Mouse (Mus musculus): Measurements from ENCODE around the gene Kmt2b. TPM values are rescaled to one million over a fixed set of nuclear protein-coding genes. Genes with fewer than 3 reads are reported as not detected.

Gene Kmt2b
- polyA plus RNA-seq, 1 experiment from 2014 or later, result 10.1 TPM

Small RNA genes lying within 50 kb of the gene (microRNA-seq; reads per million reads assigned to microRNA genes)
- 1.5 reads per million for gene Gm38670
- gene Mir3569, result not detected

Other genes starting within 250 kb of the Kmt2b start
- 5.3 and 5.6 TPM in 2 replicates for gene Lrfn3, start 226.0 kb downstream of the Kmt2b start, polyA plus RNA-seq (2016; fragmentation: Nextera tagmentation; extraction: Ambion mirVana)
- 10.4 and 12.1 TPM in 2 replicates for gene Tyrobp, start 175.0 kb downstream of the Kmt2b start, polyA plus RNA-seq (2016; fragmentation: Nextera tagmentation; extraction: Ambion mirVana)
- gene Hcst, start 168.9 kb downstream of the Kmt2b start, polyA plus RNA-seq (2016; fragmentation: Nextera tagmentation; extraction: Ambion mirVana), result 0.38 TPM in 1 of 2 replicates, not detected in the other
- gene Nfkbid, start 167.0 kb downstream of the Kmt2b start, polyA plus RNA-seq (2016; fragmentation: Nextera tagmentation; extraction: Ambion mirVana), result 1.3 and 1.5 TPM in 2 replicates
- 25.4 and 33.7 TPM in 2 replicates for gene Aplp1, start 143.2 kb downstream of the Kmt2b start, polyA plus RNA-seq (2016; fragmentation: Nextera tagmentation; extraction: Ambion mirVana)
- gene Kirrel2, start 131.0 kb downstream of the Kmt2b start, polyA plus RNA-seq (2016; fragmentation: Nextera tagmentation; extraction: Ambion mirVana), result 0.29 and 0.52 TPM in 2 replicates
- 0.07 TPM in 1 of 2 replicates, not detected in the other for gene Nphs1, start 130.4 kb downstream of the Kmt2b start, polyA plus RNA-seq (2016; fragmentation: Nextera tagmentation; extraction: Ambion mirVana)
- gene Prodh2, start 95.1 kb downstream of the Kmt2b start, polyA plus RNA-seq (2016; fragmentation: Nextera tagmentation; extraction: Ambion mirVana), result not detected in 2 replicates
- gene Arhgap33, start 53.7 kb downstream of the Kmt2b start, polyA plus RNA-seq (2016; fragmentation: Nextera tagmentation; extraction: Ambion mirVana), result 29.7 and 31.9 TPM in 2 replicates
- 4.3 and 4.6 TPM in 2 replicates for gene Hspb6, start 36.5 kb downstream of the Kmt2b start, polyA plus RNA-seq (2016; fragmentation: Nextera tagmentation; extraction: Ambion mirVana)
- gene Proser3, start 36.4 kb downstream of the Kmt2b start, polyA plus RNA-seq (2016; fragmentation: Nextera tagmentation; extraction: Ambion mirVana), result 15.2 and 16.1 TPM in 2 replicates
- 40.7 and 44.2 TPM in 2 replicates for gene Lin37, start 28.9 kb downstream of the Kmt2b start, polyA plus RNA-seq (2016; fragmentation: Nextera tagmentation; extraction: Ambion mirVana)
- 96.1 and 96.7 TPM in 2 replicates for gene U2af1l4, start 25.4 kb downstream of the Kmt2b start, polyA plus RNA-seq (2016; fragmentation: Nextera tagmentation; extraction: Ambion mirVana)
- 16.1 and 16.3 TPM in 2 replicates for gene Gm49396, start 25.4 kb downstream of the Kmt2b start, polyA plus RNA-seq (2016; fragmentation: Nextera tagmentation; extraction: Ambion mirVana)
- 124 and 126 TPM in 2 replicates for gene Psenen, start 25.1 kb downstream of the Kmt2b start, polyA plus RNA-seq (2016; fragmentation: Nextera tagmentation; extraction: Ambion mirVana)
- 5.9 and 7.1 TPM in 2 replicates for gene Igflr1, start 23.3 kb downstream of the Kmt2b start, polyA plus RNA-seq (2016; fragmentation: Nextera tagmentation; extraction: Ambion mirVana)
- 0.09 and 0.20 TPM in 2 replicates for gene Zbtb32, start 10.2 kb upstream of the Kmt2b start, polyA plus RNA-seq (2016; fragmentation: Nextera tagmentation; extraction: Ambion mirVana)
- 0.68 and 0.71 TPM in 2 replicates for gene Upk1a, start 24.1 kb upstream of the Kmt2b start, polyA plus RNA-seq (2016; fragmentation: Nextera tagmentation; extraction: Ambion mirVana)
- gene Cox6b1, start 37.4 kb upstream of the Kmt2b start, polyA plus RNA-seq (2016; fragmentation: Nextera tagmentation; extraction: Ambion mirVana), result 762 and 774 TPM in 2 replicates
- gene Etv2, start 47.1 kb upstream of the Kmt2b start, polyA plus RNA-seq (2016; fragmentation: Nextera tagmentation; extraction: Ambion mirVana), result 0.30 TPM in 1 of 2 replicates, not detected in the other
- 119 and 129 TPM in 2 replicates for gene Rbm42, start 61.6 kb upstream of the Kmt2b start, polyA plus RNA-seq (2016; fragmentation: Nextera tagmentation; extraction: Ambion mirVana)
- 90.2 and 91.9 TPM in 2 replicates for gene Haus5, start 76.3 kb upstream of the Kmt2b start, polyA plus RNA-seq (2016; fragmentation: Nextera tagmentation; extraction: Ambion mirVana)
- gene Pmis2, start 82.9 kb upstream of the Kmt2b start, polyA plus RNA-seq (2016; fragmentation: Nextera tagmentation; extraction: Ambion mirVana), result not detected in 2 replicates
- gene 2200002J24Rik, start 110.2 kb upstream of the Kmt2b start, polyA plus RNA-seq (2016; fragmentation: Nextera tagmentation; extraction: Ambion mirVana), result not detected in 2 replicates
- gene Atp4a, start 123.5 kb upstream of the Kmt2b start, polyA plus RNA-seq (2016; fragmentation: Nextera tagmentation; extraction: Ambion mirVana), result 1.1 and 1.4 TPM in 2 replicates
- 154 and 158 TPM in 2 replicates for gene Tmem147, start 140.8 kb upstream of the Kmt2b start, polyA plus RNA-seq (2016; fragmentation: Nextera tagmentation; extraction: Ambion mirVana)
- gene Gapdhs, start 155.0 kb upstream of the Kmt2b start, polyA plus RNA-seq (2016; fragmentation: Nextera tagmentation; extraction: Ambion mirVana), result 0.16 and 0.48 TPM in 2 replicates
- 0.73 and 1.0 TPM in 2 replicates for gene Sbsn, start 162.7 kb upstream of the Kmt2b start, polyA plus RNA-seq (2016; fragmentation: Nextera tagmentation; extraction: Ambion mirVana)
- not detected in 2 replicates for gene Dmkn, start 175.0 kb upstream of the Kmt2b start, polyA plus RNA-seq (2016; fragmentation: Nextera tagmentation; extraction: Ambion mirVana)
- gene Krtdap, start 199.2 kb upstream of the Kmt2b start, polyA plus RNA-seq (2016; fragmentation: Nextera tagmentation; extraction: Ambion mirVana), result not detected in 2 replicates
- not detected in 2 replicates for gene Ffar2, start 235.0 kb upstream of the Kmt2b start, polyA plus RNA-seq (2016; fragmentation: Nextera tagmentation; extraction: Ambion mirVana)

Measured in forebrain, embryonic 10.5 days (tissue).